Mouse (Mus musculus): ENCODE data around the gene Ahnak.
"Not testable (repeated sequence)": the region's sequence is repeated elsewhere in the genome, so short reads cannot be mapped to it uniquely, and the experiment has no call there.

Gene Ahnak

DNA sequence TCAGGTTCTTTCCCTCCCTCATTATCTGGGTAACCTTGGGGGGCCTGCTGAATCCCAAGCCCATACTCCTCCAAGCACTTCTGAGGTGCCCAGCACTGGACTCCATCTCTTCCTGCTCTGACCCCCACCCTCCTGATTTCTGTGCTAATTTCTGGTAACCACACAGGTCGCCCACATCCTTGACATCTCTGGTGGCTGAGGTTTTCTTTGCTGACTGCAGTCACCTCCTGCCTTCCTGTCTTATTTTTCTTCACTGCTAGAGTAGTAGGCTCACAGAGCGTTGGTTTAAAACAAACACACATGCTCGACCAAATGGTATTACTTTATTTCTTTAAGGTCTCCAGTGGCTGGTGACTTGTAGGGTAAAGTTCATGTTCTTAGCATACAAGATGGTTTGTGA is 49.1 kb downstream of the Ahnak start:
- peak; percentile 28 to 63 for DNase-seq (ENCODE audit: low read depth in 2 of 2, low spot score in 2 of 2)

DNA sequence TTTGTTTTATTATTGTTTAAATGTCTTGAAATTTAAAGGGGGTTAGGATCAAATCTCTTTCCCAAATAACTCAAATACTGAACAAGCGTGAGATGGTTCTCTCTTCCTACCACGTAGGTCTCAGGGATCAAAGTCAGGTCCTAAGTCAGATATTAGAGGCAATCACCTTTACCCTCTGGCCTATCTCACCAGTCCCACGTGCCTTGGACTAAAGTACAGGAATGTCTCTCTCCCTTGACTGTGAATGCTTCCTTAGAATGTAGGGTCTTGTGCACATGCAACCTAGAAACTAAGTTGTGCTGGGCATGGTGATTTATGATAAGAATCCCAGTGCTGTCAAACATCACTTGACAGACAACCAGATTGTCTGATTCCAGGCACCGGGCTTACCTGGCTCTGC is 50.2 kb downstream of the Ahnak start:
- no peak for DNase-seq (ENCODE audit: low read depth in 2 of 2, low spot score in 2 of 2)

DNA sequence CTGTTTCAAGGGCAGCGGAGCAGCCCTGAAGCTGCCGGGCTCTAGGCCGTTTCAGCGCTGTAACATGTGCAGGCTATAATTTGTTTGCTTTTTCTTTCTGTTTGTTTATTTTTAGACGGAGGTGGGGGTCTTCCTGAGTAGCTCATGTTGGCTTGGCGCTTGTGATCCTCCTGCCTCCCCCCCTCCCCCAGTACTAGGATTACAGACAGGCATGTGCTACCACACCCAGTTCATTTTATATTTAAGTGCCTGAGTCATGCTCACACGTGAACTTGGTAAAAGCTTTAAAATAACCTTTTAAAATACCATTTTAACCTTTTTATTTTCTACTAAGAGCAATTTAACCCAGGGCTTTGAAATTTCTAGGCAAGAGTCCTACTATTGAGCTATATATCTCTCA is 50.8 kb downstream of the Ahnak start:
- no peak for DNase-seq (ENCODE audit: low read depth in 2 of 2, low spot score in 2 of 2)

GRCm38 (mm10) chr19:9040649-9041048 is 51.6 kb downstream of the Ahnak start:
- no peak for DNase-seq (ENCODE audit: low read depth in 2 of 2, low spot score in 2 of 2)

DNA sequence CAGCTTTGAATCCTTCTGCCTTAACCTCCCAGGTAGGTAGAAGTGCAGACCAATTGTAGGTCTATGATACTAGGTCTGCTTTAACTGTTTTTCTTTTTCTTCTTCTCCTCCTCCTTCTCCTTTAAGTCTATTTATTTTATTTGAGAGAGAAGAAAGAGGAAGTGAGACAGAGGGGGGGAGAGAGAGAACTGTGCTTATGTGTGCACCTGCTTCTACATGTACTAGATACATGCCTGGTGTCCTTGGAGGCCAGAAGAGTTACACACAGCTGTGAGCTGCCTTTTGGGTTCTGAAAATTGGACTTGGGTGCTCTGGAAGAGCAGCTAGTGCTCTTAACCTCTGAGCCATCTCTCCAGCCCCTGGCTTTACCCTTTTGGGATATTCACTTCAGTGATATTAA is 52.0 kb downstream of the Ahnak start:
- DNase-seq (ENCODE audit: low read depth in 2 of 2, low spot score in 2 of 2) = no peak

DNA sequence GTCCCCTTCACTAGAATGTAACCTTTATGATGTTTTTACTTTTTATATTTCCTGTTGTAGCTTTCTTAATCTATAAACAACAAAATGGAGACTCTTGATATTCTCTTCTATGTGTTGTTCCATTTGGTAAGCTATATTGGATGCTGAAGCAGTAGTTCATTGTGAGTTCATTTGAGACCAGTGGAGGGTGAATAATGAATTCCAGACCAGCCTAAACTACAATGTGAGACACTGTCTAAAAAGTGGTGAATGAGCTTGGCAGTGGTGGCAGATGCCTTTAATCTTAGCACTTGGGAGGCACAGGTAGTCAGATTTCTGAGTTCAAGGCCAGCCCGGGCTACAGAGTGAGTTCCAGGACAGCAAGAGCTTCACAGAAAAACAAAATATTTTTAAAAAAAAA is 54.0 kb downstream of the Ahnak start:
- no peak for DNase-seq (ENCODE audit: low read depth in 2 of 2, low spot score in 2 of 2)

GRCm38 (mm10) chr19:9044291-9044690 is 55.2 kb downstream of the Ahnak start:
- DNase-seq (ENCODE audit: low read depth in 2 of 2, low spot score in 2 of 2) = no peak

- no peak for DNase-seq (ENCODE audit: low read depth in 2 of 2, low spot score in 2 of 2)
Observed at GRCm38 (mm10) chr19:9047207-9047945, 58.3 kb downstream of the Ahnak start.

DNA sequence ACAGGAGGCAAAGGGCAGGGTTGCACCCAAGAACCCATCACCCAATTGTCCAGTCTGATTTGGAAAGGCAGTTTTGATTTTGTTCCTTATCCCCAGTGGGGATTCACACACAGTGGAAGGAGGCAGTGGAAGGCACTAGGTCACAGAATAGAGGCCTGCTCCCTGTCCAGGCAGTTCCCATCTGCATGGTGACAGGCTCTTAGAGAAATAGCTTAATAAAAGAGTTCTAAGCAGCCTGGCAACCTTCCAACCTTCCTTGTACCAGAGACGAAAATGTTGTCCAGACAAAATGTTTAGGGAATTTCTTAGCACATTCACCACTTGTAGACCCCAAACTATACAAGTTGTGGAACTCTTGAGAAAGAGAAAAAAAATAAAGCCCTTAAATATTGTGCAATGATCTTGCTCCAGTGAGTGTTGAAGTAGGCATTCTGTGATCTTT is 58.9 kb downstream of the Ahnak start:
- DNase-seq (ENCODE audit: low read depth in 2 of 2, low spot score in 2 of 2) = no peak

DNA sequence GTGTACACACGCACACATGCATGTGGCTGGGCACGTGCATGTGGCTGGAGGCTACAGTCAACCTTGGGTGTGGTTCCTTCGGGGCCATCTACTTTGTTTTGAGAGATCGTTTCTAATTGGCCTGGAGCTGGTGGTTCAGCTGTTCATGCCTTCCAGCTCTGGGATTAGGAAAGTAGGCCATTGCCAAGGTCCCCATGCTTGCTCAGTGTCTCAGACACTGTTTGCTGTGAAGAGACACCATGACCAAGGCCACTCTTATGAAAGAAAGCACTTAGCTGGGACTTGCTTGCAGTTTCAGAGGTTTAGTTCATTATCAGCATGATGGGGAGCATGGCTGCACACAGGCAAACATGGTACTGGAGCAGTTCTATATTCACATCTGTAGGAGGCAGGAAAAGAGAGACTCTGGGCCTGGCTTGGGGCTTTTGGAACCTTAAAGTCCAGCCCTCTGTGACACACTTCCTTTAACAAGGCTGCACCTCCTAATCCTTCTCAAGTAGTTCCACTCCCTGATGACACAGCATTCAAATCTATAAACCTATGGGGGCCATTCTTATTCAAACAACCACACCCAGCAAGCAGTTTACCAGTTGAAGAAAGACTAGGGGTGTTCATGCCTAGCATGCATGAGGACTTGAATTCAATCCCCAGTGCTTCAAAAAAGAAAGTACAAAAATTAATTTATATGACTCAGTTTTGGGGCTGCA is 60.0 kb downstream of the Ahnak start:
- DNase-seq (ENCODE audit: low read depth in 2 of 2, low spot score in 2 of 2) = no peak

DNA sequence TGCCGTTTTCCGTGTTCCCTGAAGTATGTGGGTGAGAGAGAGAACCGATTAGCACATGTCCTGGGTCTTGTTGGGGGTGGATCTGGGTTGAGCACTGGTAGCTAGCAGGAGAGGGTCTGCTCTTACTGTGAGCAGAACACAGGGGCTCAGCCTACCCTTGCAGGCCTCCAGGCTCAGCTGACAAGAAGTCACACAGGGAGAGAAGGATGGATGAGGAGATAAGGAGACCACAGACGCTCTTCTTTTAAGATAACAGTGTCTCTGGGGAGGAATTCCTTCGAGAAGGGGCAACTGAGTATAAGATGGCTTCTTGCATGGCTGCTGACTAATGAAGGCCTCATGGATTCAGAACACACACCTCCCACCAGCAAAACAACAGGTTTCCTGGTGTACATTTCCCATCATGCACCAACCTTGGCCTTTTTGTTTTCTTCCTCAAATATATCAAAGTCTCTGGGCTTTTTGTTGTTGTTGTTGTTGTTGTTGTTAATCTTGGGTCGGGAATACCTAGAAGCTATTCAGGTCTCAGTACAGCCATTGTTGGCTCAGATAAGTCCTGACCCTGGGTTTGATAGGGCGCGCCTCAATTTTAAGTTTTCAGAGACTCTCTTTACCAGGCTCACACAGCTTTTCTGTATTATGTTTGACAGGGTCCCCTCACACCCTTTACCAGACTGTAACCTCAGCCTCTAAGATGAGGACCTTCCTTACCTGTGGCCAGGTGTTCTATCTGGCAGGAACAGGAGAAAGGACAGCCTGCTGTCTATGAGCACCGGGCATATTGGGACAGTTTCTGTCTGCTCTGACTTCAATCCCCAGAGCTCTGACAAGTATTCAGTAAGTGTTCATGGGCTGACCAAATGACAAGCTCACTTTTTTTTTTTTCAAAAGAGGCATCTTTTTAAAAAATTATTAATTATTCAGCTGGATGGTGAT is 61.5 kb downstream of the Ahnak start:
- DNase-seq (ENCODE audit: low read depth in 2 of 2, low spot score in 2 of 2) = no peak

DNA sequence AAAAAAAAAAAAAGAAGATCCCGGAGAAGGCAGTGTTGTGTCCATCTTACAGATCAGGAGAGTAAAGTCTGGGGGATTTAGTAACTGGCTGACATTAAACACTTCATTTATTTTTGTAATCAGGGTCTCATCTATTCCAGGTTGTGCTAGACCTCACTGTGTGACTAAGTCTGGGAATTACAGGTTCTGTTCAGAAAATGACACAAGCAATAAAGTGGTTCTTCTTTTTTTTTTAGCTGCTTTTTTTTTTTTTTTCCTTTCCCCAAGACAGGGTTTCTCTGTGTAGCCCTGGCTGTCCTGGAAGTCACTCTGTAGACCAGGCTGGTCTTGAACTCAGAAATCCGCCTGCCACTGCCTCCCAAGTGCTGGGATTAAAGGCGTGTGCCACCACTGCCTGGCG is 62.9 kb downstream of the Ahnak start:
- not testable (repeated sequence) for DNase-seq (ENCODE audit: low read depth in 2 of 2, low spot score in 2 of 2)

DNA sequence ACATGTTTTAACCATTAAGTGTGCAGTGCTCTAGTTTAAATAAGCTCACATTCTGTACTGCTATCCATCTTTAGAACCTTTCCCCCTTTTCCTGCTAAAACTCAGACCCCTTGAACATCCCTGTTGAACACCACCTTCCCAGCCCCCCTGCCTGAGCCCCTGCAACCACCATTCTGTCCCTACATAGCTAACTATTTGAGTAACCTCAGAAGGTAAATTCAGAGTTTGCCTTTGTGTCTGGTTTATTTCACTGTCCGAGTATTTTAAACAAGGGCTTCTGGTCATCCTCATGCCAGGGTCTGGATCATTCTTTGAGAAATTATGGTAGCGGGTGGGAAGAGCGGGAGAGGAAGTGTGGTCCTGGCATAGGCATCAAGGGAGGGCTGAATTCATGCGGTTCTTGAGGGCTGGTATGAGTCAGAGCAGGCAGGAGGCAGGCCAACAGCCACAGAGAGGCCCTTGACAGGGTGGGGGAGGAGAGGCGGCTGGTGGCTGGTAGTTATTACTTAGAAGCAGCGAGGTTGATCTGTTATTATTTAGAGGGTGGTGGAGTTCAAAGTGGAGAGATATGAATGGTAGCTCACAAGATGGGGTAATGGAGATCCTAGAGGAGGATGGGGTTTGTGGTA is 63.8 kb downstream of the Ahnak start:
- DNase-seq (ENCODE audit: low read depth in 2 of 2, low spot score in 2 of 2) = no peak

- peak; percentile 61 to 65 for DNase-seq (ENCODE audit: low read depth in 2 of 2, low spot score in 2 of 2)
Observed at GRCm38 (mm10) chr19:9055153-9055552, 66.1 kb downstream of the Ahnak start.

DNA sequence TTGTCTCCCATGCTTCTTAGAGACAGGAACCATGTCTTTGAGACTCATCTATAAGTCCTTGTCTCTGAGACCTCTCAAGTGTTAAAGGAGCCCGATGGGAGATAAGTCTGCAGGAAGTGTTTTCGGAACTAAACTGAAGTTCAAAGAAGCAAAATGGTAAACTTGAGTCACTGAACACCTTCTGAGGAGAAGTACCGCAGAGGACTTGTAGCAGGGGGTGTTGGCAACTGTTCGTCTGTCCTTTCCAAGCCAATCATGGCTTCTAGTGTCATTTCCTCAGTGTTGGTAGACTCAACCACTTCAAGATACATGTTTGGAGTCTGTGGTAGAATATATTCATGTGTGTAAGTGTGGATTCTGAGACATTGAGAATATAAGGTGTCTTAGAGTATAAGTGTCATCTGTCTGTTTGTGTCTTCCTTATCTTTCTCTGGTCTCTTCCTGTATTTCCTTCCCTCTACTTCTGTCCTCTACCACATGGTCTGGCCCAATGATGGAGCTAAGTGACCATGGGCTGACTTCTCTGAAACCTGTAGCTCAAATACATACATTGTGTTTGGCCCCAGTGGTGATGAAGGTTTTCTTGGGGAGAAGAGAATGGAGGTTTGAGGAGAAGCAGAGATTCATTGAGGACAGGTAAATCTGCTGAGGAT is 66.7 kb downstream of the Ahnak start:
- peak; percentile 28 to 48 for DNase-seq (ENCODE audit: low read depth in 2 of 2, low spot score in 2 of 2)

GRCm38 (mm10) chr19:9057679-9058078 is 68.6 kb downstream of the Ahnak start:
- DNase-seq (ENCODE audit: low read depth in 2 of 2, low spot score in 2 of 2) = no peak

- no peak for DNase-seq (ENCODE audit: low read depth in 2 of 2, low spot score in 2 of 2)
Observed at GRCm38 (mm10) chr19:9058331-9058884, 69.3 kb downstream of the Ahnak start.

DNA sequence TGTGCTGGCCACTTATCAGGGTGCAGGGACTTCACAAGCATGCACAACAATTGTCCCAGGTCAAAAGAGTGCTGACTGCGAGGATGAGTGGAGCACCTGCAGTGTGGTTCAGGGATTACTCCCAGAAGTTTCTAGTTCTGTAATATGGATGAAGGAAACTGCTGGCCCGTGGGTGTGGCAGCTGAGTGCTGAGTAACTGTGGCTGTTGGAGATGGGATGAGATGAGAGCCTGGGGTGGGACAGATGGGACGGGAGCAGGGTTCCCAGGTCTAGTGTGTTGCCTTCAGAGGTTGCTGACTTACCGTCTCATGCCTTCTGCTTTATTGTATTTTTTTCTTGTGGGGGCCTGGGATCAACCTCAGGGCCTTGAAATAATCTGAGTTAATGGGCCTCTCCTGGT is 69.9 kb downstream of the Ahnak start:
- no peak for DNase-seq (ENCODE audit: low read depth in 2 of 2, low spot score in 2 of 2)

DNA sequence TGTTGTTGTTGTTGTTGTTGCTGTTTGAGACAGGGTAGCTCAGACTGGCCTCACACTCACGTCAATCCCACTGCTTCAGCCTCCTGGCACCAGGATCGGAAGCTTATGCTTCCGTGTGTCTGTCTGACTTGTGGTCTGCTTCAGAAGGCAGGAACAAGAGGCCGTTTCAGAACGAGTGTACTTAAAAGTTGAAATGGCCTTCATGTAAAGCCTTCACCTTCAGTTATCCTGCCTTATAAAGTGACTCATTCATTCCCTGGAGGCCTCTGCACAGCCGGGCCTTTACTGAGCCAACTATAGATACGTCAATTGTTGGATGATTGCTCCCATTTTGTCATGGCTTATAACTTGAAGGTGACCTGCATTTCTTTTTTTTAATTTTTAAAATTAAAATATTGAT is 70.3 kb downstream of the Ahnak start:
- no peak for DNase-seq (ENCODE audit: low read depth in 2 of 2, low spot score in 2 of 2)

DNA sequence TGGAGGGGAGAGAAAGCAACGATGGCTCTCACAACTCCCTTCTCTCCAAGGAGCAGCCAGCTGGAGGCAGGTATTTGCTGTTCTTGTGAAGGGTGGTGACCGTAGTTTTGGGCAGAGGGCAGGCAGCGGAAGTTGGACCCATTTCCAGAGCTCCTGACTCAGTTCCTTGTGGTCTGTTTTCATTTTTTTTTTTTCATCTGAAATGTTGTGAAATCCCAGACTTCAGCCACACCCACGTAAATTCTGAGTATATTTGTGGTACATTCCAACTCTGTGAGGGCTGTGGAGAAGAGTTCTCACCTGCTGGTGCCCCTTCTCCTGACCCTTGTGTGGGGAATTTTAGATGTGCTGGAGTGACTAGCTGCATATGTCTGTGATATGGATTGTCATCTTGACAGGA is 71.0 kb downstream of the Ahnak start:
- DNase-seq (ENCODE audit: low read depth in 2 of 2, low spot score in 2 of 2) = no peak
